Mouse (Mus musculus) gastrocnemius, adult 8-10 months (tissue): ENCODE data around the gene 4930432K21Rik. TPM values are rescaled to one million over a fixed set of nuclear protein-coding genes. Genes with fewer than 3 reads are reported as not detected.
A peak's percentile ranks its signal among the peaks of the same experiment; 100 is the strongest.

Source experiments
- DNase-seq, 2 experiments: peaks; one replicate each; pipeline ENCODE4 v3.0.0; 2022; ENCODE audit warnings: low spot score in 2 of 2
- total RNA-seq, 4 experiments: library from RNA; stranded (reverse); gene quantifications; 2 replicates each; pipeline ENCODE4 v1.2.4; 2022

The 4930432K21Rik gene
- total RNA-seq, 4 experiments from 2014 or later, result 0.16 to 0.46 (median 0.30) TPM

- no peak for DNase-seq
Measured at GRCm38 (mm10) chr8:84147324-84147766, 480 bp upstream of the 4930432K21Rik start.

- DNase-seq, result no peak
Measured at GRCm38 (mm10) chr8:84148531-84148850, 666 bp downstream of the 4930432K21Rik start.

DNA sequence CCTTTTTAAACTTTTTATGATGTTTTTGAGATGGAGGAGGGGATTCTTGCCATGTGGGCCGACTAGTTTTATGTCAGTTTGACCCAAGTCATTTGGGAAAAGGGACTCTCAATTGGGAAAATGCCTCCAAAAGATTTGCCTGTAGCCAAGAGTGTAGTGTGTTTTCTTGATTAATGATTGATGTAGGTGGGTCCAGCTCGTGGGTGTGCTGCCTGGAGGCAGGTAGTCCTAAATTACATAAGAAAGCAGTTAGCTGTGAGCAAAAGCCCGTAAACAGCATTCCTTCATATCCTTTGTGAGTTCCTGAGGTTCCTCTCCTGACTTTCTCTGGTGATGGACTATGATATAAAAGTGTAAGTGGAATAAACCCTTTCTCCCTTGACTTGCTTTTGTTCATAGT lies 1.4 kb downstream of the 4930432K21Rik start:
- DNase-seq, result no peak

DNA sequence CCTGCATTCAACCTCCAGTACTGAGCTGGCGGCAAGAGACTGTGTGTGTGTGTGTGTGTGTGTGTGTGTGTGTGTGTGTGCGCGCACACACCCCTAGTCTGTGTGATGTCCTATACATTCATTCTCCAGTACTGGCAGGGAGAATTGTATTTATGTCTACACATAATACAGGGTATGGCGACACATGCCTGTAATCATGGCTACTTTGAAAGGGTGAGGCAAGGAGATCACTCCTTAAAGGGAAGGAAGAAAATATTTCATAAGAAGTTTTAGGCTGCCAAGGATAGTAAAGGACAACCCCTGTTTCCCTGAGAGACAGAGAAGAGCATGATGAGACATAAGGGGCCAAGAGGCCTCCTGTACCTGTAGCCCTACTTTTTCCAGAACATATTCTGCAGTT lies 9.8 kb downstream of the 4930432K21Rik start:
- DNase-seq, result no peak

GRCm38 (mm10) chr8:84167696-84168095 lies 19.9 kb downstream of the 4930432K21Rik start:
- no peak for DNase-seq

DNA sequence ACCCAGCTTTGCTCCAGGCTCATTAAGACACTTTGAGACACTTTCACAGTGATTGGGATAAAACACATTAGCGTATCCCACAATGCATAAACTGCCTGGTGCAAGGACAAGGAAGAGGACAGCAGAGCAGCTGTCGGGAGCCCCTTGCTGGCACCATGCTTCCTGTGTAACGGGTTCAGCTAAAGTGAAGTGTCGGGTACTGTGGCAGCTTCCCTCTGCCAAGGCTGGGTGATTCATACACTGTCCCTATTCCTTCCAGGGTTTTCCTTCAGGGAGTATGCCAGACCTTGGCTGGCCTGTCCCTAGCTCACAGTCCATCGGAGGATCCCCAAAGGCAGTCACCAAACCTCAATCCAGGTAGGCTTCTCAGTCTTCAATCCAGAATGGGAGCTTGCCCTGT lies 22.3 kb downstream of the 4930432K21Rik start:
- no peak for DNase-seq

GRCm38 (mm10) chr8:84173861-84174260 lies 26.0 kb downstream of the 4930432K21Rik start:
- no peak for DNase-seq

DNA sequence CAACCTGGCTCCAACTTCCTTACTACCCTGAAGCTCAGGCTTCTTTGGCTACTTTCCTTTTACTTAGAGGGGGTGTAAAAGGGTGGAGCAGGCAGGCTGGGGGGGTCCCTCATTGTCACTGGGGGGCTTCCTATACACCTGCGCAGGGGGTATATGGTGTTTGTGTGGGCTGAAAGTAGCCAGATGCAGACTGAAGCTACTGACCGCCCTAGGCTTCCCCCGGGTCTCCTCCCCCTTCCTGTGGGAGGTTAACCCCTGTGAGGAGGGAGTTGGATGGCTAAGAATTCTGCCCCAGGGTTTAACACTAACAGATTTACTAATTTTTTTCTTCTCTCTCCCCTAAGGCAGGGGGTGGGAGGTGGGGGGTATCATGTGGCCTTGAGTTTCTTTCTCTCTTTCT lies 28.7 kb downstream of the 4930432K21Rik start:
- no peak for DNase-seq

- DNase-seq, result no peak
Measured at GRCm38 (mm10) chr8:84177405-84177804, 29.6 kb downstream of the 4930432K21Rik start.

GRCm38 (mm10) chr8:84178592-84178991 lies 30.8 kb downstream of the 4930432K21Rik start:
- DNase-seq, result no peak

DNA sequence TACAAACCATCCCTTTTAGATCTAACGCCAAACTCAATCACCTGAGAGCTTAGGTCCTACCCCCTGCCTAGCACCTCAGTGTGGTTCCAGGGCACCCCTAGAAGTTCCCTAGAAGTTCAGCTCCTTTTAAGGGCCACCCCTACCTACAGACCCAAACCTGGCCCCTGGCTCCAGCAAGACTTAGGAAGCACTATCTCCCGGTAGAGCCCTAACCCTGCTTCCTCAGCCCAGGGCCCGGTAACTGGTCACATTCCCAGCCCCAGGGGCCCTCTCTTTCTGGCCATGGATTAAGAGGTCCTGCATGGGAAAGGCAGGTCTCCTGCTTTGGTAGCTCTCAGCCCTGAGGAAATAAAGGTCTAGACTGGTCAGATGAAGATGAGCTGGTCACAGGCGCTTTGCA lies 32.1 kb downstream of the 4930432K21Rik start:
- no peak for DNase-seq

GRCm38 (mm10) chr8:84180530-84181190 lies 32.8 kb downstream of the 4930432K21Rik start:
- no peak for DNase-seq

DNA sequence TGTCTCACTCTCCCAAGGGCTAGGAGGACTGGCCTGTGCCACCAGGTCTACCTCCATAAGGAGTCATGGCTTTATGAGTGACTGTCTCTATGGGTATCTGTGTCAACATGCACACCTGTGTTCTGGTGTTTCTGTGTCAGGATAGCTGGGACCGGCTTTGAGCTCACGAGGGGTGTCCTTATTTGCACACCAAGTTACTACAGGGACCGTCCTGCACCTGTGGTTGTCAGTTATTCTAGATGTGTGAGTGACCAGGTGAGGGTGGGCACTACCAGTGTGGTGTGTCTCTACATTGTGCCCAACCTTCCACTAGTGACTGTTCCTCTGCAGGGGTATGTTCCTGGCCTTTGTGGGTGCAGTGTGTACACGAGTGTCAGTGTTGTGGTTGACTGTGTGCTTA lies 35.0 kb downstream of the 4930432K21Rik start:
- DNase-seq, result no peak

DNA sequence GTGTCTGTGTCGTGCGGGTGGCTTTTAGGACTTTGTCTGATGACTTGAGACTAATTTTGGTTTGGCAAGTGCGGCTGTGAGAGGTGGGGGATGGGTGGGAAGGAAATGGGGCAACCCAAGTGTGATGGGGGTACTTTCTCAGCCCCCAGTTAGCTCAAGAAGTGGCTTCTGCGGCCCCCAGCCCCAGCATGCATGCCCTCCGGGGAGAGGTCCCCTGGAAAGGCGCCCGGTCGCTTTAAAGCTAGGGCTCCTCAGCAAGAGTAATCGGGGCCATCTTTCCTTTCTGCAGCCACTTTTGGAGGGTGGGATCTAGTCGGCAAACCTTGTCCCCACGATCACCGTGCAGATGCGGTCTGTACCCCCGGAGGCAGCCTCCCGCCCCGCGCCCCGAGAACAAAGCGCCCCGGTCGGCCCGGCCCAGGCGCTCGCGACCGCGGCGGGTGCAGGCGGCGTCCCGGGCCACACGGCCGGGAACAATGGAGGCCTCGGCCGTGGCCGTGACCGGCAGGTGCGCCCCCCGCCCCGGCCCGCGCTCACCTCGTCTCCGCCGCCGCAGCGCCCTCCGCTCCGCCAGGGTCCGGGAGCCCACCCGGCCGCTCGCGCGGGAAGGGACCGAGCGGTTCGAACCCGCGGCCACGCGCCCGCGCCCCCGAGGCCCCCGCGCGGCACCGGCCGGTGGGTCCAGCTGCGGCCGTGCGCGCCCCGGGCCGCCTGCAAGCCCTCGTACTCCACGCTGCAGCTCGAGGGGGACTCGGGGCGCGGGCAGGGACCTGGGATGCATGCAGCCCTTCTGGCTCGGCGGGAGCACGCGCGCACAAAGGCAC lies 35.6 kb downstream of the 4930432K21Rik start:
- DNase-seq, result no peak

DNA sequence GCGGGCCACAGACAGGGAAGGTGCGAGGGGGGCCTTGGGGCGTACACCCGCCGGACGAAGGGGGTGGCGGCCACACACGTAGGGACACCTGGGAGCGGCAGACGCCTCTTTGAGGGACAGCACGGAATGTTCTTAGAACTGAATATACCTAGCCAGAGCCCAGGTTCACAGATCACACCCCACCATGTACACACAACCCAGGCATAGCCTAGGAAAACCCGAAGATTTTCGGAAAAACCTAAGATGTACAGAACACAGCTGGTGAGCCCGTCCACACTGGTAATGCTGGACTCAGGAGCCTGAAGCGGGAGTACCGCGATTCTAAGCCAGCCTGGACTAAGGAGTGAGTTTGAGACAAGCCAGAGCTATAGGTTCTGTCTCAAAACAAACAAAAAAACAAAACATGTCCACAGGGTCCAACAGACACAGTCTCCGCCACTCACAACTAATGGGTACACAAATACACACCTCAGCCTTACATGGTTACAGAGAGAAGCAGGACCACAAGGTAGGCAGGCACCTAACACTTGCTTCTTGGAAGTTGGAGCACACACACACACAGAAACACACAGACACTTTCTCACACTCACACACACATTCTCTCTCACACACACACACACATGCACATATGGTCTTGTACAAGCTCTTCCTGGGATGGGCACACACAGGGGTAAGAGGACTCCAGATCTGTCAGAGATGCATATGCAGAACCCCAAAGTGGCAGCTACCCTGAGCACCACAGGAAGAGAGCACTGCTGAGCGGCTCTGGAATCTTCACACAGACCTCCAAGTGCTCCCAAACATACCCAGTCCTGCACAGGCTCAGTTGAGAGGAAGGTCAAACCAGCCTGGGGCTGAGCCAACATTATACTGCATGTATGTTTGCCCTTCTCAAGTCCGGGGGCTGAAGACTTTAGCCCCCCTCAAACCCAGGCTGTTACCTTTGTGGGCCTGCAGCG lies 36.5 kb downstream of the 4930432K21Rik start:
- DNase-seq, result no peak

DNA sequence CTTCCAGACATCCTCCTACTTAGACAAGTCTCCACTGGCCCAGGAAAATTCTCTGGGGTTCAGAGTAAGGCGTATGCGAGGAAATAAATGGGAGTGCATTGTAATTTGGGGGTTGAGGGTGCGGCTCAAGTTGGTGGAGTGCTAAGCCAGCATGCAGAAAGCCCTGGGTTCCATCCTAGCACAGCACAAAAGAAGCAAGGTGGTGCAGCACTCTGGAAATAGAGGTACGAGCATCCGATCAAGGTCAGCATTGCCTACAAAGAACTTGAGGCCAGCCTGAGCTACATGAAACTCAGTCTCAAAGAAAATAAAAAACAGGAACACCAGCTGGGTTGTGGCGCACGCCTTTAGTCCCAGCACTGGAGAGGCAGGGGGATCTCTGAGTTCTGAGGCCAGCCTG lies 37.3 kb downstream of the 4930432K21Rik start, which contains the start of gene Nanos3:
Gene Nanos3 (minus strand): TSS at position 101 of the 400 bp plus-strand sequence.
- DNase-seq, result no peak

DNA sequence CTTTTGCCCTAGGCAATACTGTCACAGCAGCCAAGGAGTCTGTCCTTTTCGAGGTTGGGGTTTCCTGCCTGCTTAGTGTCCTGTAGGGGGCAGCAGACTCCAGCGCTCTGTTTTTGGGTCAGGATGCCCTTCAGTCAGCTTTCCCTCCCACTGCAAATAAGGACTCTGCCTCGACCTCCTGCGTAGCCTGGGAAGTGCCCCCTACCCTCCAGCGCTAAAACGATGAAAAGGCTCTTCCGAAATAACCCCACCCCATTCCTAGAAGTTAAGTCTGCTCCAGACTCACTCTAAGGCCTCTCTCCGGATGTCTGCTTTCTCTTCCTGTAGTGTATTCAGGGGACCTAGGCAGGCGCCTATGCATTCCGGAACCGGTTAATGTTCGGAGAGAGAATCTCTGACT lies 38.7 kb downstream of the 4930432K21Rik start:
- peak; percentile 65 to 68 for DNase-seq

- DNase-seq, result peak in 1 of 2 experiments; percentile 46
Measured at GRCm38 (mm10) chr8:84187065-84187755, 39.4 kb downstream of the 4930432K21Rik start.

DNA sequence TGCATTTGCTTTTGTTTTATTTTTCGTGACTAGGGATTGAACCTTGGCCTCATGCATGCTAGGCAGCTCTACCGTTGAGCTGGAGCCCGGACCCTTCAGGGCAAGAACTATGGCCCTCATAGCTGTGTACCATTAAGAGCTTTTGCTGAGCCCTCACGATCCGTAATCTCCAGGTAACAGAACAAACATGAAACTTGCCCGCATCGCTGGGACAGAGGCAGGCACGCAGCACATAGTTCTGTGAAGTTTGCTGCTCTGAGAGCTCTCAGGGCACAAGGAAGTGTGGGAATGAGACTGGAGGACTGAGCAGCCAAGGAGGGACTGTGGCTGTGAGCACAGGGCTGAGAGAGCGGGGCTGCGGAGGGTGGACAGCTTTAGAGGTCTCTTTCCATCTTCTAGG lies 40.8 kb downstream of the 4930432K21Rik start:
- no peak for DNase-seq

GRCm38 (mm10) chr8:84189603-84190002 lies 41.8 kb downstream of the 4930432K21Rik start:
- DNase-seq, result peak; percentile 50 to 61
